Mouse (Mus musculus): ENCODE data around the gene Cd109. TPM values are rescaled to one million over a fixed set of nuclear protein-coding genes. Genes with fewer than 3 reads are reported as not detected.

The Cd109 gene
- polyA plus RNA-seq (2015; fragmentation: Nextera tagmentation; extraction: Ambion mirVana) = 0.42 and 0.69 TPM in 2 replicates

DNA sequence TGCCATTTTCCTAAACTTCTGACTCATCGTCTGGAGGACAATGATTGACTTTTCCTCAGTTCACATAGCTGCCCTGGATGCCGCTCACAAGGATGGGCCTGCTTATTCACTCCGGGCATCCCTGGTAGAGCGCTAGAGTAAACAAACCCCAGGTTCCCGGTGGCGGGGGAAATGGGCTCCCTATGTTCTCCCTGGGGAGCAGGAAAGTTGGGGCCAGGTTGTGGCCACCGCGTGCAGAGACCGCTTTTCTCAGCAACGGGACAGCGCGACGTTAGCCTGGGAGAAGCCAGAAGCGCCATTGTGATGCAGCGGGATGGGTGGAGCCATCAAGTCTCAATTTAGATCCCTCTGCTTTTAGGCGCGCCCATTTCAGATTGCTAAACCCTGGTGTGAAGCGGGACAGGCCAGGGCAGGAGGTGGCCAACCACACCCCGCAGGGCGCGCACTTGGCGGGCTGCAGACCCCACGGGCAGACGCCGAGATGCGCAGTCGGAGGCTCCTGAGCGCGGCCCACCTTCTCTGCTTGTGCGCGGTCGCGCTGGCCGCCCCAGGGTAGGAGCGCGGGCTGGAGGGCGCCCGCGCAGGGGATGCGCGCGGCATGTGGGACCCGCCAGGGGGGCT lies at the start of gene Cd109:
Gene Cd109 (plus strand): TSS at position 146 of the 621 bp plus-strand sequence.
- no peak for DNase-seq (ENCODE audit: low spot score)

DNA sequence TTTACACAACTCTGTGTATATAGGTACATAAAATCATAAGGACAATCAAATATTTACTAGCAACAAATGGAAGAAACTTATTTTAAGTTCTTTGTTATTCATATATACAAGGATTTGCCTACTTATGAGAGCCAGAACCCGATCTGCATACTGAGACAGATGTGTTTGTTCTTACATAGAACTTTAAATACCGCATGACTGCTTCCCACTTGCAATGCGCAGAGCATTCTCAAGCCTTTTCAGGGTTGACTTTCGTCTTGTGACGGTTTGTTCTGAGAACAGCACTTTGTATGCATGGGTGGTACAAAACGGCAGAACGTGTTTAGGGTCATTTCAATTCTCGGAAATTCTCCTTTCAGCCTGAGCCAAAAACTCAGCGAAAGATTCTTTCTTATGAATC lies 45.4 kb upstream of the Cd109 start:
- no peak for DNase-seq (ENCODE audit: low spot score)

DNA sequence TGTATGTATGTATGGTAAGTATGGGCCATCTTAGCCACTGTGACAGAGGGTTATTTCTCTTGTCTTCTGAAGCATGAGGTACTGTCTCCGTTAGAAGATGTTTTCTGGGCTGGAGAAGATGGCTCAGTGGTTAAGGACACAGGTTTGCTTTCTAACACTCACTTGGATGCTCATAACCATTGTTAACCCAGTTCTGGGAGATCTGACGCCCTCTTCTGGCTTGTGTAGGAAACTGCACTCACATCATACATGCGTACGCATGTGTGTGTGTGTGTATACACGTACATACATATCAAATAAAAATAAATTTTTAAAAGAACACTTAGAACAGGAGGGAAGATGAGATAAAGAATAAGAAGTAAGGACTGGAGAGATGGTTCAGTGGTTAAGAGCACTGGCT lies 38.9 kb upstream of the Cd109 start:
- no peak for DNase-seq (ENCODE audit: low spot score)

DNA sequence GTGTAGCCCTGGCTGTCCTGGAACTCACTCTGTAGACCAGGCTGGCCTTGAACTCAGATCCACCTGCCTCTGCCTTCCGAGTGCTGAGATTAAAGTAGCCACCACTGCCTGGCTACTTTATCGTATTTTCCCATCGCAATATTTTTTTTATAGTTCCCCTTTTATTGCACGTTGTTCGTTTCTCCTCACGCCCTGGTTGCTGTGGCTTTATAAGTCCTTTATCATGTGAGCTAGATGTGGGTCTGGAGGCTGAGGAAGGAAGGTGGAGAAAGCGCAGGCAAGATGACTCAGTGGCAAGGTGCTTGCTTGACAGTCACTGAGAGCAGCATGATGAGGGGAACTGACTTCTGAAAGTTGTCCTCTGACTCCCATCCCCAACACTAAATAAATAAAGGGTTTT lies 36.5 kb upstream of the Cd109 start:
- DNase-seq (ENCODE audit: low spot score) = no peak

DNA sequence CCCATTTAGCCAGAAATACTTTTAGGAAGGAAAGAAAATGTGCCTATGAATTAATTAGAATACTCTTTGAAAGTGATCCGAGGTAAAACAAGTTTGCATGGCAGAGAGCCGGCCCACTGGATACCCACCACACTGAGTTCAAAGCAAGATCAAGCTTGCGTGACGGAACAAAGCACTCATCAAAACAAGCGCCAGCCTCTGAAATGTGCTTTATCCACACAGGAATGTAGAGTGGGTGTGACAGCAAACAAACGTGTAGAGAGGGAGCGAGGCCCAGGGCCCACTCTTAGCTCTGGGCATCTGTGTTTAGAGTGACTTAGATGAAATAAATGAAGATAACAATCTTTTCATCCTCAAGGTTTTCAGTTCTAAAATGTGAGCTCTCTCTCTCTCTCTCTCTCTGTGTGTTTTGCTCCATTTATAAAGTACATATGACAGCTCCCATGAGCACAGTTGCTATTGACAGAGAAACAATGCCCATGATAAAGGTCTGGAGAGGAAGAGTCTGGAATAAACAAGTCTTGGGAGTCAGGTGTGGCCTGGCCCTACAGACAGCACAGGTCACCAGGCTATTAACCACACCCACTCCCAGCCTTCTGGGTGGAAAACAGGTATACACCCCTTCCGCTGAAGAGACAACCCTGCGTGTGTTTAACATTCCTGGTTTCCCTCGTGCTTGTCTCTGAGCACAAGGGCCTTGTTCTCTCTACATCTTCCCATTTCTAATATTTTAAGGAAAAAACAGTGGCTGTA lies 35.5 kb upstream of the Cd109 start:
- DNase-seq (ENCODE audit: low spot score) = no peak

DNA sequence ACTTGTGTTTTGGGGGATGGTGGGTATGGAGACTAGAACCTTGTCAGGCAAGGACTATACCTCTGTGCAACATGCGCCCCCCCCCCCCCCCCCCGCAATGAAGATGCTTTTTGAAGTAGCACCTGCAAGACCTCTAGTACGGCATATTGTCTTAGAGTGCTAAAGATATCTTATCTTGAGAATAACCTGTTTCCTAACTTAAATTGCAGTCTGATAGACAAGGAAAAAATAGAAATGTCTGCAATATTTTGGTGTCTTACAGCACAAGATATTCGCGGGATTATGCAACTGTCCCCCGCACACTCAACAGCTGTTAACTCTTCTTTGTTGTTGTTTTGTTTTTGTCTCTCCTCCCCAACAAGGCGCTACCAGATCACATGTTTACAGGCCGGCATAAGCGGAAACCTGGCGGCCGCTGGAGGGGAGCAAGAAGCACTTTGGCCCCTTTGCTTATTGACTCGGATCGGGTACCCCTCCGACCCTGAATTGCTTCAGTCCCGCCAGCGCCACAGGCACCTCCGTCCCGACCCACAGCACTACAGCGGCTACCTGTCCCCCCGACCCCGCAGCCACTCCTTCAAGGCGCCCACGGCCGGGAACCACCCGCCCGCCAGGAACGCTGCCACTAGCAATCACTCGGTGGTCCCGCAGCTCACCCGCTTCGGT lies 28.0 kb upstream of the Cd109 start:
- DNase-seq (ENCODE audit: low spot score) = peak; percentile 53

DNA sequence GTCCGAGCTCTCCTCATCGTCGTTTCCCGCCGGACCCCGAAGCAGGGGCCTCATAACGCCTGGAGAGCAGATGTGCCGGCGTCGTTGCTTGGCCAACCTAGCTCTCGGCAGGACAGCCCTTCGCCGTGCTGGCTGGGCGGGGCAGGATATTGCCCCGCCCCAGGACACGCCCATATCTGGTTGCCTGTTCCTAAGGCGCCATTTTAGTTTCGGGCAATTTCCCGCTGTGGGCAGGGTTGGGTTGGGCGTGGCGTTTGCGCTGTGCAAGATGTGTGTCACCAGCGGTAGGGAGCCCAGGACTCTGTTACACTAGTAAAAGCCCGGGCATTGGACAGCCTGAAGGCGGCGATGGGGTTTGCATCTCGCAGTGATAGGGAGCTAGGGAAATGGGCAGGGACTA lies 27.4 kb upstream of the Cd109 start, which contains the start of gene Slc17a5:
Gene Slc17a5 (minus strand): TSS at position 128 of the 400 bp plus-strand sequence.
- peak; percentile 97 for DNase-seq (ENCODE audit: low spot score)

DNA sequence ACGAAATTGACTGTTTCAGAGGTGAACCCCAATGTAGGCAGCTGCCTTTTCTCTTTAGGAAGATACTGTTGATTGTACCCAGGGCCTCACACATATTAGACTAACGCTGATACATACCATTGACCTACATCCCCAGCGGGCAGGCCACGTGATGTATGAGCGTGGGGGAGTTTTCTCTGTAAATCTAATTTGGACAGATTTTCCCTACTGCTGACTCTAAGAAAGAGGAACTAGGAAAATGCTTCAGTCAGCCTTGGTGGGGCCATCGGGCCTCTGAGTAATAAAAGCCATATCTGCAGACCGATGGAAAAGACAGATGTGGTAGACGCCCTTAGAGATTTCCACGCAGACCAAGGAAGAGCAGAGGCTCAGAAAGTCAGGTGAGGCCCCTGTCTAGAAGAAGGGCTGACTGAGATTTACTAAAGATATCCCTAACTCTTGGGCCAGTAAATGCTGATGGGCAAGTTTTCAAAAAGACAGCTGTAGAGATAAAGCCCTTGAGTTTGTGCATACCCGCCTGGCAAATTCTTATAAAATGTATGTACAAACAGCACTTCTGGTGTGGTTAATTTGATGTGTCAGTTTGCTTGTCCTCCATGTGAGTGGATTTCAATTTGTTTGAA lies 26.8 kb upstream of the Cd109 start:
- no peak for DNase-seq (ENCODE audit: low spot score)

DNA sequence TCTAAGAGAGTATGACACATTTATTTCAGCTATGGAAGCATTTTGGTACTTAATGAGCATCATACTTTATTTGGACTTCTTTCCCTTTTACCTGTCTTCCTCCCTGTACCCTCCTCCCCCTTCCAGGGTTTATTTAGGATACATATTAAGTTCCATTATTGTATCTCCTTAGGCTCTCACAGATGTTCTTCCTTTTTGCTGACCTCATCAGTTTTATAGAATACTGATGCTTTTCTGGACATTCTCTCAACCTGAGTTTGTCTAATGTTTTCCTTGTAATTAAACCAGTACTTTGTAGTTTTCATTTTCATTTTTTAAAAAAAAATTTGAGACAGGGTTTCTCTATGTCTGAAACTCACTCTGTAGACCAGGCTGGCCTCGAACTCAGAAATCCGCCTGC lies 24.9 kb upstream of the Cd109 start:
- no peak for DNase-seq (ENCODE audit: low spot score)

DNA sequence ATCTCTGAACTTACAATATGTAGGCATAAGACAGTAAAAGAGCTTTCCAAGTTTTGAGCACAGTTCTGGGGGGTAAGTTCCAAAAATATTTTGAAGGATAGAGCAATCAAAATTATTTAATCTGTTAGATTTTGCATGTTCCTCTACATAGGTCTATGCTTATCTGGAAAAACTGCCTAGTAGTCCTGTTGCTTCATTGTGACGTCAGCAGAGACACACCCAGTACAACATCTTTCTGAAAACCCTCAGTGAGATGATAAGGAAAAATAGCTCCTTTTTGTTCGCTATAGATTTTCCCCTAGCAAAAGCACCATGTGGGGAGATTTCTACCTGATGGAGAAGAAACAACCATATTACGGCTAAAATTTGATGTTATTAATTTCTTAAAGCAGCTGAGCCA lies 20.1 kb upstream of the Cd109 start:
- DNase-seq (ENCODE audit: low spot score) = no peak

DNA sequence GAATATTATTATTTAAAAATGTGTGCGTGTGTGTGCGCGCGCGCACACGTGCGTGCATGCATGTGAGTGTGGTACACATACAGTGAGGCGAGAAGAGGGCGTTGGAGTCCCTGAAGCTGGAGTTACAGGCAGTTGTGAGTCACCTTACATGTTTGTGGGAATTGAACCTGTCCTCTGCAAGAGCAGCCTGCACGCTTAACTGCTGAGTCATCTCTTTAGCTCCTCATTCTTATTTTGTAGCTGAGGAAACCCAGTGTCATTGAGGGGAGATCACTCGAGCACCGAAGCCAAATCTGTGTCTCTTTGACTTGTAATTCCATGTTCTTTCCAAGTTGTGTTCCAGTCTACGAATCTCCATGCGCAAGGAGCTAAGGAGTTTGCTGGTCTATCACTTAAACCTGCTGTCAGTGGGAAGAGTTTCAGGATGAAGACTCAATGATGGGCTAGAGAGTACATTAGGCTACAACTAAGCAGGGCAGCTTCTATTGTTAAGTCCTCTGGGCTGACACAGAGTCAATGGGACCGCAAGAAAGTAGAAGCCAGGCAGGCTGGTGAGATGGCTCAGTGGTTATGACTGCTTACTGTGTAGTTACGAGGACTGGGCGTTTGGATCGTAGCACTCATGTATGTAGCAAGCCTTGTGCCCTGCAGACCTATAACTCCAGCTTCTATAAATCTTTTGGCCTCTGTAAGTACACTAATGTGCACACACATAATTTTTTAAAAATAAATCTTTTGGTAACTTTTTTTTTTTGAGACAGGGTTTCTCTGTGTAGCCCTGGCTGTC lies 19.4 kb upstream of the Cd109 start:
- DNase-seq (ENCODE audit: low spot score) = no peak

DNA sequence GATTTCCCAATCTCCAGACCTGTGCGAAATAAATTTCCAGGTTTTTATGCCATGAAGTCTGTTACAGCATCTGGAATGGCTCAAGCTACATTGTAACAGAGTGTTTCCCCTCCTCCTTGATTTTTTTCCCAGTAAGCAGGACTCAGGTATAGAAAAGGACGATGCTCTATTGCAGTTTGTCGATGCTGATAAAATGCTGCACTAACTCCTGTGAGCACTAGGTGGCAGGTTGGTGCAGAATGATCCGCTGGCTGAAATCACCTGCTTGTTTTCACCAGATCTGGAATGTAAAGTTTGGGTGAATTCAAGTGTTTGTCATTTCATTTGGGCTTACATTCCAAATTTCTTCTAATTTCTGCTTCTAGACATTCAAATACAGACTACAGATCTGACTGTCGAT lies 18.5 kb upstream of the Cd109 start:
- DNase-seq (ENCODE audit: low spot score) = peak; percentile 38

DNA sequence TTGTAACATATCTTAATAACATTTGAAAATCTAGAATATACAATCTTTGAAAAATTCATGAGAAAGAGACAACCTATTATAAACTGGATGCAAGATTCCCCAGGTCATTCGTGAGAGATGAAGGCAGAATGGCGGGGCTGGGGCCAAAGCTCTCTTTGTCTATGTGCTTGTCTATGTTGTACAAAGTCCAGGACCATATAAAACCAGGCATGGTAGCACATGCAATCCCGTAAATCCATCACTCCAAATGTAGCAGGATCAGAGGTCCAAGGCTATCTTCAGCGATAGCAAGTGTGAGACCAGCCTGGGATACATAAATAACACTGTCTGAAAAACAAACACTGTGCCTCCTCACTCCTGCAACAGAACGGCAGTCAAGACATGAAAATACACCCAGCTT lies 15.4 kb upstream of the Cd109 start:
- DNase-seq (ENCODE audit: low spot score) = no peak

DNA sequence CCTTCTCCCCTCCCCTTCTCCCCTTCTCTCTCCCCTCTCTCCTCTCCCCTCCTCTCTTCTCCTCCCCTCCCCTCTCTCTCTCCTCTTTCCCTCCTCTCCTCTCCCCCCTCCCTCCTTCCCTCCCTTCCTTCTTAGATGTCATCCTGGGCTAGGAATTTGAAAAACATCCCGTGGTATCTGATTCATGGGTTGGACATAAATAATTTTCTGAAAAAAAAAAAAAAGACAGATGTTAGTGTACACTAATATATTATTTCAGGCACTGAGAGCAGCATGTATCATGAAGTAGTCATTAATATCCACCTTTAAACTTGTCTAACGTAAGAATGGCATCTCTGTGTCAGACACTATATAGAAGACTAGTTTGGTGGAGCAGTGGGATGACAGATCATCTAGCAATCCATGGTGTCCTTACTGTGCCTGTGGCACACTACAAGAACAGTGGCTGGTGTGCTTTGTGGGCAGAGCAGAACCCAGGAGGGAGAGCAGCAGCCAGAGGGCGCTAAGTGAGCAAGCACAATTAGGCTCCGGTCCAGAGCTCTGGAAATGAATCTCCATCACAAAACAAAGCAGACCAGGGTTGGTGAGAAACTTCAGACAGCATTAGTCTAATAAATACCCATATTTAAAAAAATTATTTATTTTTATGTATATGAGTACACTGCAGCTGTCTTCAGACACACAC lies 14.2 kb upstream of the Cd109 start:
- no peak for DNase-seq (ENCODE audit: low spot score)

DNA sequence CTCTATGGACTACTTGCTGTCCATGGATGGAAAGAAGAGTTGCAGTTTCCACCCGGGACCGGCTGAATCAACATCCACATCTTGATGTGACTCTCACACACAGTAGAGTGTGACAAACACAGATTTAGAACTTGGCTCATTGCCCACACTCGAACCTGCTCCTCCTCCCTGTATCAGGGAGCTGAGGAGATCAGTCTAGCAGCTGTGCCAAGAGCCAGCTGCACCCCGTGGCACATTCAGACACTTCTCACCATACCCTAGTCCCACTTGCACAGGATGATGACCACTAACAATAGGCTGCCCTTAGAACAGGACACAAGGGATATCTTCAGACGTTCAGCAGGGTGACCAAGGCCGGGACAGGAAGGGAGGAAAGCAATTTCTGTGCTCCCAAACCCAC lies 1.1 kb upstream of the Cd109 start:
- no peak for DNase-seq (ENCODE audit: low spot score)

DNA sequence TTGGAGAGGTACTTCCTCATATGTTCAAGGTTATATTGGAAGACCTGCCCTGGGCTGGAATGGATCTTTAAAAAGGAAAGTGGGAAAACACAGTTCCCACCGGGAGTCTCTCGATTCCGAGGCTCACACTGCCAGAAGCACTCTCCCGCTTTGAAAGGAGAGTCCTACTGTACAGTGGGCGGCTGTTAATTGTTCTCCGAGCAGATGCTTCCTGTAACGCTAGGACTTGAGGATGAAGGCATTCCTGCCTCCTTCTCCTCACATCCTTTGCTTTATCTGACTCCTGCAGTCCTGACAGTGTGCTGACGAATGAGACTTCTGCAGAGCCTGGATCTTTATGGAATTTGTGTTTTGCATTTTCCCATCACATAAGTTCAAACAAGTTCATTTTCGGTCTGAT lies 3.9 kb downstream of the Cd109 start:
- no peak for DNase-seq (ENCODE audit: low spot score)

DNA sequence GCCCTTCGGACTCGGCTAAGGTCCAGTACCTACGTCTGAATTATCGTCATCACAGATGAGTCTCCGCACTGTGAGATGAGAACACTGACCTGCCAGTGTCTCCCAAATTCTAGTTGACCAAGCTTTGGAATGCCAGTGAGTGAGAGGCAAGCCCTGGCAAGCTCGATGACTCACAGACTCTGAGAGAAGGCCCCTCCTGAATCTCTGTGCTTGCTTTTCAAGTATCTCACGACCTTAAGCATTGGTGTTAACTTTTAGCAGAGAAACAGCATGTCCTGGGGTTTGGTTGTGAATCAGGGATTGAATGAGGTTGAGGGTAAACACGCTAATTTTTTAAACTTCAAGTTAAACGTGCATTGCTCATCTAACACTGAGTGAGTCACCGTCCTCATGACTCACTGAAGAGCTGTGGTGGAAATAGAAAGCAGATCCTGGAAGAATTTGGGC lies 8.0 kb downstream of the Cd109 start:
- DNase-seq (ENCODE audit: low spot score) = no peak

DNA sequence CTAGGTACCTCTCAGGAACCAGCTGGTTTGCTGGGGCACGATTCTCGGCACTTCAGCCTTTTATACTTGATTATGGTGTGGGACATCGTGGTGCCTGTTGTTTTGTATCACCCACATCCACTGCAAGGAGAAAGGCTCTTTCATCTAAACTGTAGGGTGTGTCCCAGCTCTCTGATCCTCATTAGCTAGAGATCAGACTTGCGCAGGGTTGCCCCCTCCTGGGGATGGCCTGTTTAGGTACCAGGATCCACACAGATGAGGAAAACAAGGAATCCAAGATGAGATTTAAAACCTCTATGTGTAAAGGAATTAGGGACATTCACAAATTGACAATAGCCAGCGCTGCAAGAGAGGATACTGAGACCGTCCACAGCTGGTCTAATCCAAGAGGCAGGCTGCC lies 14.6 kb downstream of the Cd109 start:
- DNase-seq (ENCODE audit: low spot score) = no peak

DNA sequence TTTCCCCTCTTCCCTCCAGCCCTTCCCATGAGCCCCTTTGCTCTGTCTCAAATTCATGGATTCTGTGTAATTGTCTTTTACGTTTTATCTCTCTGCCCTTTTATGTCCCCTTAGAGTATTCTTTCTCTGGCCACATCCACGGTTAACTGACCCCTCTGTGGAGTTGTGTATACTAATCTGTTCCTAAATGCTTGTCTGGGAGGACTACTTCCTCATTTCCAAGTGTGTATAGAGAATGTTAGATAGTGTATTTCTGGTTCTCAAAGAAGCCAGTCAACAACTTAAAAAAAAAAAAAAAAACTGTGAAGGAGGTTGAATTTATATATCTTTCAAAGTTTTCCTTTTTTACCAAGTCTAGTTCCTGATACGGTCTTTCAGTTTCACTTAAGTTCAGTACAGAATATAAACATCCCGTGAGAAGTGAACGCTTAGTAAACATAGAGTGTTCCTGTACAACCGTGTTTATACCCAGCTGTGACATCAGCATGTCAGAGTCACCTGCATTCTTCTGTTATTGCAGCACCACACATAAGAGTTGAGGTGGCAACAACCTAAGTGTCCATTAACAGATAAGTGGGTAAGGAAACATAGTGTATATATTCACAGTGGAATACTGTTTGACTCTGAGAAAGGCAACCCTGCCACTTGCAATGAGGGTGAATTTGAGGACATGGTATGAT lies 16.5 kb downstream of the Cd109 start:
- no peak for DNase-seq (ENCODE audit: low spot score)

DNA sequence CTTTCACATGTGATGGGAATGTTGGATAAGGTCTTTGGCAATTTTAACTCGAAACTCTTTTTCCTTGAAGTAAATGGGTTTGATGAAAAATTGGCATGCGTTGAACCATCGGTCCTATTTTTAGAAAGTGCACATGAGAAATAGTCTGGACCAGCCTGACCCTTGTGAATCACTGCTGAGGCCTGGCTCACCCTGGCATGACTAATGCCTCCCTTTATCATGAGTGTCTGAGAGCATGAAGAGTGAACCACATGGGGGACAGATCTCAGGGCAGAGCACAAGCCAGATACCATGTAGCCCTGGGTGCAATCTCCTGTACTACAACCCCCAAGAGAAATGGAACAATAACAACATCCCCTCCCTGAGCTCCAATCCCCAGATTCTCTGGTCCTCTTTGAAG lies 18.6 kb downstream of the Cd109 start:
- no peak for DNase-seq (ENCODE audit: low spot score)

Measured in thymus, postnatal 0 days (tissue).